Mouse (Mus musculus) left cerebral cortex, postnatal 10 days (tissue): ENCODE data around the gene Hephl1. TPM values are rescaled to one million over a fixed set of nuclear protein-coding genes. Genes with fewer than 3 reads are reported as not detected.
"Not testable (repeated sequence)": the region's sequence is repeated elsewhere in the genome, so short reads cannot be mapped to it uniquely, and the experiment has no call there.

Experiments used
- DNase-seq, 2 experiments: peaks; one replicate each; pipeline ENCODE4 v3.0.0; 2021 to 2022; ENCODE audit warnings: low spot score in 2 of 2, mixed read lengths in 1 of 2; ENCODE audit errors: extremely low spot score in 1 of 2
- intact Hi-C: fragments of 180-260 bp; cut with DNase I; formaldehyde crosslinking; loops from one replicate; pipeline ENCODE4 v1.15.1; 2025
- total RNA-seq, 2 experiments: library from RNA; stranded (reverse); gene quantifications; 2 replicates each; pipeline ENCODE4 v1.2.3; 2021

Hephl1 gene
- total RNA-seq: not detected

- no peak for DNase-seq
- intact Hi-C loops: no loop called here
Observed at GRCm38 (mm10) chr9:15112008-15112407, at the start of gene Hephl1. Hephl1 (minus strand) TSS chr9:15112108.

DNA sequence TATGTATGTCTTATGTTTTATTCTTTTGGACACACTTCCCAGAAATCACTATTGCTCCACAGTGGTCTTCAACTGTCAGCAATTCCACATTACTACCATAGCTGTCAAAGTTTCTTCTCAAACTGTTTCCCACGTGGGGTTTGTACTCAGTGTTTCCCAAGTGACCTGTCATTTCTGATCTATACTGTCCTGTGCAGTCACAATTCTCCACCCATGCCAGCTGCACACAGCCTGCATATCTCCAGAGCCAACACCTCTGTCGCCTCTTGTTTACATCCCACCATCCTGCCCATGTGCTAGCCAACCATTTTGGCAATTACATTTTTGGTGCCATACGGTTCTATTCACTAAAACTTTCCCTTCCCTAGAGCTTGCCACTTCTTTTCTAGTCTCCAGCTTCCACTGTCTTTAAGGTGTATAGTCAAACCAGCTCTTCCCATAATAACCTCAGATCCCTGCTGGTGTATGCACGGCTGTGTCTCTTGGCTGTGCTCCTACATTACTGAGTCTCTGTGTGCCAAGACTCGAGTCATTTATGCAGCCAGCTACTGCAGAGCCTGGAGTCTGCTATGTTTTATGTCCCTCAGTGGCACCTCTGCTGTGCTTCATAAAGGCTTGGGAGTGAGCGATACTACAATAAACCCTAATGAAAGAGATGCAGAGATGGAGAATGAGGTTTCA, 37.5 kb upstream of the Hephl1 start:
- intact Hi-C loops: no loop called here
- DNase-seq: no peak

DNA sequence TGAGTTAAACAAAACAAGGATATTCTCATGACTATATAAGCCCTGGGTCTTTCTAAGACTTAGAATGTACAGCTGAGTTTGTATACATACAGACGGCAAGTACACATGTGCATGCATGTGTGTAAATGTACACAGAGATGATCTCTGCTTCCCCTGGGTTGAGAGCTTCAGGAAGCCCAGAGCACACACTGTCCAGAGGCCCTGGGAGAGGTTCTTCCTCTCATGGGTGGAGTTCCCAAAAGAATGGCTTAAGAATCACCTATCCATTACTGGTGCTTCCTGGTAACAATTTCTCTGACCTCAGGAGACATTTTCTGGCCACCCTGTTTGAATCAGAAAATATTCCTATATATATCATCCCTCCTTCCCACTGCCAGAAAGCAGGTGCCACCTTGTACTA, 28.6 kb upstream of the Hephl1 start:
- no peak for DNase-seq
- intact Hi-C loops: no loop called here

DNA sequence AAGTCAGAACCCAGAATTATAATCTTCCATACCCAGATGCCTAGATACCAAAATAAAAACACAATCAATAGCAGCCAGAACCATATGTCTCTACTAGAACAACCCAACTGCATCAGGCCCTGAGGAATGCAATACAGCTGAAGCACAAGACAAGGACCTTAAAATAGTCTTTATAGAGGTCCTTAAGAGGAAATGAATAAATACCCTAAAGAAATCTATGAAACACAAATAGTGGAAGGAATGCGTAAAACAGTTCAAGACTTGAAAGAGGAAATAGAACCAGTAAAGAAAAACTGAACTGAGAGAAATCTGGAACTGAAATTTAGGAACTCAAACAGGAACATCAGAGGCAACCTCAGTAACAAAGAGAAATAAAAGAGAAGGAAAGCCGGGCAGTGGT, 14.0 kb upstream of the Hephl1 start:
- DNase-seq: no peak
- intact Hi-C loops: no loop called here

GRCm38 (mm10) chr9:15122431-15122830, 10.5 kb upstream of the Hephl1 start:
- intact Hi-C loops: no loop called here
- DNase-seq: no peak

DNA sequence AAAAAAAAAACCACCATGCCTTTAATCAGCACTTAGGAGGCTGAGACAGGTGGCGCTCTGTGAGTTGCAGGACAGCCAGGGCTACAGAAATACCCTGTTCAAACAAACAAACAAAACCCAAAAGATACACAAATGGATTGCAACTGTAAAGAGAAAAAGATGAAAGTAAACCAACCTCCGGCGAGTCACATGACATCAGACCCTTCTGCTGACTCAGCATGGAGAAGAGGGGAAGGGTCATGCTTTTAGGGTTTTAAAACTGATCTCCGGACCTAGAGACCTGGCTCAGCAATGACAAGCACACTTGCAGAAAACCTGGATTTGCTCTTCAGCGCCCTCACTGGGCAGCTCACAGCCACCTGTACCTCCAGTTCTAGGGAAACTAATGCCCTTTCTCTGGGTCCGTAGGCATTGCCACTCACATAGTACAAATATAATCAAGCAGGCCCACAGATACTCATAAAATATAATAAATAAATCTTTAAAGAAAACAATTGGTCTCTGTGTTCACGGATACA, 9.0 kb upstream of the Hephl1 start:
- intact Hi-C loops: no loop called here
- DNase-seq: no peak

GRCm38 (mm10) chr9:15120209-15120608, 8.3 kb upstream of the Hephl1 start:
- intact Hi-C loops: no loop called here

GRCm38 (mm10) chr9:15119515-15119914, 7.6 kb upstream of the Hephl1 start:
- intact Hi-C loops: no loop called here
- no peak for DNase-seq

More at GRCm38 (mm10) chr9:15120209-15120608, 8.3 kb upstream of the Hephl1 start:
- no peak for DNase-seq

GRCm38 (mm10) chr9:15116165-15116564, 4.3 kb upstream of the Hephl1 start:
- no peak for DNase-seq
- intact Hi-C loops: no loop called here

- no peak for DNase-seq
- intact Hi-C loops: no loop called here
Observed at GRCm38 (mm10) chr9:15114102-15114501, 2.2 kb upstream of the Hephl1 start.

DNA sequence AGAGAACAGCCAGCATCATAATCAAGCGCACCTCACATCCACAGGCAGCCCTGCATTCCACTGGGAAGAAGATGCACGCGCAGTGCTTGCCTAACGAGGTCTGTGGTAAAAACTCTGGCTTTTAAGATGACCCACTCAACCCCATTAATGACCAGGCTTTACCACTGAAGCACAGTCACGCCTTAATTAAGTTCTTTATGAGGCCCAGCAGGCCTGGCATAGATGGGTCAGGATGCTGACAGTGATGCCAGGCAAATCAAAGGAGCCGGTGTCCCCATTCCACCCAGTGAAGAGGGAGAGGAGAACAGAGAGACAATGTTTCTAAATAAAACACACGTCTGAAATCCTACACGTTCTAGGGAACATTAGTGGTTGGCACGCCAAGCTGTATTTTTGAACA, 3.8 kb downstream of the Hephl1 start:
- DNase-seq: no peak
- intact Hi-C loops: no loop called here

GRCm38 (mm10) chr9:15105136-15105535, 6.8 kb downstream of the Hephl1 start:
- no peak for DNase-seq
- intact Hi-C loops: no loop called here

- DNase-seq: no peak
- intact Hi-C loops: no loop called here
Observed at GRCm38 (mm10) chr9:15103579-15104300, 8.2 kb downstream of the Hephl1 start.

DNA sequence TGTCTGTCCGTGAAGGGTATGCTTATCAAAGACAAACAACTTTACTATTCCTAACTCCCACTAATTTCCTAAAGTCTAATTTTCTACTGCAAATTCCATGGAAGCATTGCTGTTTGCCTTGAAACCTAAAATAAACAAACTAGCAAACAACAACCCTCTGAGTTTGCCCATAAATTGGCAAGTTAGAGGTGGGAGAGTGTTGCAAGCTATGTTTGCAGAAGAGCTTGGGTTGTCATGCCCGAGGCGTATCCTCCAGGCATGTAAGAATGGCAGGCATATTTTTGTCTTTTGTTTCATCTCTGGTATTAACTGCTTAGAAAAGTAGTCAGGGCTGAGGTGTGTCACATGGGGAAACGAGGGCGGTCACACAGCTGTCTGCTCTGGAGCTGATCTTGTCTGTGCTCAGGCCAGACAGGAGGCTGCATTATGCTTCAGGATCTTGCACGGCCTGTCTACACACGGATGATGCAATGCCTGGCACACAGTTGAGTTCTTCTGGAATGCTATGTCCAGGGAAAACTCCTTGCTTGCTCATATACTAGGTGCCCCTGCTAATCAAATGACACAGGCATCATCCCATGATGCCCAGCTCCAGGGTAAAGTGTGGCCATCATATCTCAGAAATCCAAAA, 10.3 kb downstream of the Hephl1 start:
- intact Hi-C loops: no loop called here
- DNase-seq: no peak

GRCm38 (mm10) chr9:15098421-15098820, 13.5 kb downstream of the Hephl1 start:
- DNase-seq, intact Hi-C loops: not testable (repeated sequence)

DNA sequence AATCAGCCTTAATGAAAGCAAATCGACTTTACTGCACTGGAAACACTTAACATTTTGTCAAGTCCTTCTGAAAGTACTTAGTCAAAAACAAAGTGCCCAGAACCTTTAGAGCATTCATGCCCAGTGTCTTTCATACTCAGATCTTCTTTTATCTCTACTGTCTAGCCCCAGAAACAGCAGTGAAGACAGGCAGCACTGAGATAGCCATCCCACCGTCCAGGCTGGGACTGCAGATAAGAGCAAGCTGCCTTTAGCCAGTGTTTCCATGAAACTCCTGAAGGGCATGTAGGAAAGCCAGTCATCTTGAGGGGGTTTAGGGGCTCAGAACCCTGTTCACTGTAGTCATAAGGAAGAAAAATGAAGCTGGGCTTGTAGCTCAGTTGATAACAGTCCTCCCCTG, 14.7 kb downstream of the Hephl1 start:
- intact Hi-C loops: no loop called here
- no peak for DNase-seq

GRCm38 (mm10) chr9:15096161-15096560, 15.7 kb downstream of the Hephl1 start:
- intact Hi-C loops: no loop called here
- no peak for DNase-seq

GRCm38 (mm10) chr9:15095206-15095605, 16.7 kb downstream of the Hephl1 start:
- intact Hi-C loops: no loop called here
- DNase-seq: no peak

DNA sequence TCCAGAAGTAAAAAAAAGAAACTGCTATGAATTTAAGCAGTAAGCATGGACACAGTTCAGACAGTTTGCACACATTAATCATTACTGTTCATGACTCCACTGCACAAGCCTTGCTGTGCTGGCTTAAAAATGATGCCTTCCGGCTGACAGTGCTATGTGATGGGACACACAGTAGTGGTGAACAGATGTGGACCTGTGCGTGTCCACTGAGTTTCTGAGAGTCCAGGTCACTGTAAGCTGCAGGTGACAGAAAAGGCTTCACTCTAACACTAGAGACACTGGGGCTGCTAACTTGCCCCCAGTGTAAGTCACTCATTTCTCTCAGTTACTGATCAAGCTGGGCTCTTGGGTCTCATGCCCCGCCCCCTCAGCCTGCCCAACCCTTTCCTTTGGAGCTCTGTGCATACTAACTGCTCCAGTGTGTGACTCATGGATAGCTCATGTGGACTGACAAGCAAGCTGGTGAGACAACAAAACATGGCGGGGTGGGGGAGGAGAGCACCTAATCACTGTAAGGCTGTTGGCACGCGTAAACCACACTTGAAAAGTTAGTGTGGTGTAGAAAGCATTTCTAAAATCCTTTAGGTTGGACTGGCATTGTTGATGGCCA, 43.1 kb downstream of the Hephl1 start:
- intact Hi-C loops: no loop called here
- DNase-seq: no peak
